Mouse (Mus musculus) liver, embryonic 12.5 days (tissue): Measurements from ENCODE around the gene Klk15. TPM values are rescaled to one million over a fixed set of nuclear protein-coding genes. Genes with fewer than 3 reads are reported as not detected.

ENCODE experiments used
- ATAC-seq: fragments of 200-750 bp; cut with Nextera tagmentation; 2 replicates; pipeline ENCODE4 v1.8.0; 2017; ENCODE audit warnings: moderate number of reproducible peaks, mild to moderate bottlenecking, moderate library complexity
- H3K27ac ChIP-seq: fragments of 300-500 bp; sonication (generic); 2 replicates; pipeline ENCODE4 v1.5.1; 2016; ENCODE audit warnings: mild to moderate bottlenecking
- H3K27me3 ChIP-seq: fragments of 300-500 bp; sonication (generic); replicated peaks from 2 replicates; pipeline ENCODE4 v1.6.1; 2016; ENCODE audit warnings: mild to moderate bottlenecking, moderate library complexity
- H3K36me3 ChIP-seq: fragments of 300-500 bp; sonication (generic); 2 replicates; pipeline ENCODE4 v1.6.1; 2016; ENCODE audit warnings: mild to moderate bottlenecking, moderate library complexity
- H3K4me1 ChIP-seq: fragments of 300-500 bp; sonication (generic); 2 replicates; pipeline ENCODE4 v1.6.1; 2016
- H3K4me2 ChIP-seq: fragments of 300-500 bp; sonication (generic); 2 replicates; pipeline ENCODE4 v1.6.1; 2016; ENCODE audit warnings: mild to moderate bottlenecking, moderate library complexity
- H3K4me3 ChIP-seq: fragments of 300-500 bp; sonication (generic); 2 replicates; pipeline ENCODE4 v1.5.1; 2016; ENCODE audit warnings: mild to moderate bottlenecking, moderate library complexity
- H3K9ac ChIP-seq: fragments of 300-500 bp; sonication (generic); 2 replicates; pipeline ENCODE4 v1.6.1; 2016; ENCODE audit warnings: mild to moderate bottlenecking, moderate library complexity
- H3K9me3 ChIP-seq: fragments of 300-500 bp; sonication (generic); replicated peaks from 2 replicates; pipeline ENCODE4 v1.6.1; 2016; ENCODE audit warnings: mild to moderate bottlenecking, moderate library complexity
- WGBS: fragments of 180-500 bp; shearing (Covaris S2); methylation state at CpG from one replicate; pipeline ENCODE4 v1.1.7; 2016; ENCODE audit not compliant: insufficient replicate concordance; 5-methylcytosine and 5-hydroxymethylcytosine counted together
- polyA plus RNA-seq: library from polyadenylated mRNA; unstranded; fragments of >200 nt; fragmentation: Nextera tagmentation; extraction: Ambion mirVana; gene quantifications from 2 replicates; pipeline ENCODE4 v1.2.1, GENCODE M21; 2016

The Klk15 gene
- not detected in 2 replicates for polyA plus RNA-seq

GRCm38 (mm10) chr7:43933440-43933839 lies at the start of gene Klk15:
TSS of gene Klk15 (plus strand) at chr7:43933740.
- H3K4me3 ChIP-seq: no peak within 1 kb of the TSS
- WGBS: 55% methylated on average over 3 of the region's 3 CpGs
- no peaks in the 10 kb centered on the region for H3K9me3 ChIP-seq
- no peaks in the 10 kb centered on the region for H3K27me3 ChIP-seq
- no peak for ATAC-seq
- no peak within 1 kb of the TSS for H3K27ac ChIP-seq
- H3K36me3 ChIP-seq: no peaks in the 10 kb centered on the region
- no peaks in the 10 kb centered on the region for H3K4me1 ChIP-seq
- no peak within 1 kb of the TSS for H3K4me2 ChIP-seq
- H3K9ac ChIP-seq: no peak within 1 kb of the TSS

- WGBS: 46% methylated on average over 5 of the region's 5 CpGs
- Histone ChIP-seq H3K27ac (no peak overlapping the region), H3K9ac (no peak overlapping the region), H3K36me3 (no peaks in the 10 kb centered on the region), H3K4me3 (no peak overlapping the region), H3K27me3 (no peaks in the 10 kb centered on the region), H3K9me3 (no peaks in the 10 kb centered on the region), H3K4me2 (no peak overlapping the region), H3K4me1 (no peaks in the 10 kb centered on the region)
- no peak for ATAC-seq
Measured at GRCm38 (mm10) chr7:43891365-43891764, 42.2 kb upstream of the Klk15 start.

DNA sequence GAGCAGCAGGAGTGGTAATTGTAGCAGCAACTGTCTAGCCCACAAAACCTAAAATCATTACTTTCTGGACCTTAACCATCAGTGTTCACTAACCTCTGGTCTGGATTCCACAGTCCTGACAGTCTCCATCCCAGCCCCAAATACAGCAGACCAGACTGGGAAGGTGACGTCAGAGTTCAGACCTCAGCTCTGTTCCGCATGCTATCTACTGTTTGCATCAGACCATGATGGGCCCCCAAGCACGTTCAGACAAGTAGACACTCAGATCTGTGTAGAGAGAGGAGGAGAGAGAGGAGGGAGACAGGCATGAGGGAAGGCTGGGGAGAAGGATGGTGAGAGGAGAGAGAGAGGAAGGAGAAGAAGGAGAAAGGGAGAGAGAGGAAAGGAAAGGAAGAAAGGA lies 41.8 kb upstream of the Klk15 start:
- H3K9ac ChIP-seq: no peak overlapping the region
- no peaks in the 10 kb centered on the region for H3K27me3 ChIP-seq
- no peak for ATAC-seq
- H3K4me2 ChIP-seq: no peak overlapping the region
- no peak overlapping the region for H3K27ac ChIP-seq
- H3K9me3 ChIP-seq: no peaks in the 10 kb centered on the region
- H3K36me3 ChIP-seq: no peaks in the 10 kb centered on the region
- no peaks in the 10 kb centered on the region for H3K4me1 ChIP-seq
- WGBS: 44% methylated on average over 3 of the region's 3 CpGs
- no peak overlapping the region for H3K4me3 ChIP-seq

GRCm38 (mm10) chr7:43894836-43895235 lies 38.7 kb upstream of the Klk15 start:
- WGBS: 13% methylated on average over 1 of the region's 1 CpGs
- peak; percentile 42; the same call in 1 of the 2 replicates for ATAC-seq
- no peak overlapping the region for H3K27ac ChIP-seq

DNA sequence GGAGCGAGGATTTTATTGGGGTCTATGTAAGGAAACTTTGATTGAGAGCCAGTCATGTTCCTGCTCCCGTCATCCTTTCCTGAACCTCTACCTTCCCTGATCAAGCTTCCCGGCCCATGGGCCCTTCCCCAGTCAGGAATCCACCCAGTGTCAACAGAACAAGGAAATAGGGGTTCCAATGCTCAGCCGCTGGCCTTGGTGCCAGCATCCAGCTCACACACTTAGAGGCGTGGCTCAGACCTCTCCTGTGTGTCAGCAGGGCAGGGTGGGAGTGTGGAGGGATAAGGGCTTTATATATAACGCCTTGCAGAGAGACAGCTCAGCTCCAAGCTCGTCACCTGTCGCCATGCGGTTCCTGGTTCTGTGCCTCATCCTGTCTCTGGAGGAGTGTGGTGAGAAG lies 18.7 kb upstream of the Klk15 start:
- H3K4me2 ChIP-seq: no peak overlapping the region
- no peaks in the 10 kb centered on the region for H3K4me1 ChIP-seq
- H3K36me3 ChIP-seq: no peaks in the 10 kb centered on the region
- no peak overlapping the region for H3K9ac ChIP-seq
- no peak for ATAC-seq
- WGBS: 46% methylated on average over 9 of the region's 9 CpGs
- no peak overlapping the region for H3K4me3 ChIP-seq
- no peaks in the 10 kb centered on the region for H3K9me3 ChIP-seq
- no peaks in the 10 kb centered on the region; the same call in 1 of the 2 replicates for H3K27me3 ChIP-seq
- no peak overlapping the region for H3K27ac ChIP-seq

More at GRCm38 (mm10) chr7:43894836-43895235, 38.7 kb upstream of the Klk15 start:
- no peaks in the 10 kb centered on the region for H3K36me3 ChIP-seq
- no peaks in the 10 kb centered on the region for H3K9me3 ChIP-seq
- no peak overlapping the region for H3K4me3 ChIP-seq
- no peak overlapping the region for H3K4me2 ChIP-seq
- H3K4me1 ChIP-seq: no peaks in the 10 kb centered on the region
- H3K9ac ChIP-seq: no peak overlapping the region
- no peaks in the 10 kb centered on the region for H3K27me3 ChIP-seq

- H3K27ac ChIP-seq: no peak overlapping the region
Measured at GRCm38 (mm10) chr7:43918426-43918825, 15.1 kb upstream of the Klk15 start.

DNA sequence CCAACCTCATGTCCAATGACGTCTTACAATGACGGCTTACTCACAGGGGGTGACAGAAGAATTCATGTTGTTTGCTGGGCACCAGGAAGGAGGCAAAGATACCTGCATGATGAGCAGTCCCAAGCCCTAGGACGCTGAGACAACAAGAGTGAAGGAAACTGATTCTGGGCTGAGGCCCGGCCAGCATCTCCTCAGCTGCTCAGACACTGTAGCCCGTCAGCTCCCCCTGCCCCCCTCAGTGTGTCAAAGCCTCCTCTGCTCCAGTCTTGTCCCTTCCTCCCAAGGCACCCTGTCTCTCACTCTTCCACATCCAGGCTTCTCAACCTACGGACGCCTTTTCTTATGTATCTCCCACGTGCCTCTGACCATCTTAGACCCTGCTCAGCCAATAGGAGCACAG lies 14.7 kb upstream of the Klk15 start:
- 62% methylated on average over 8 of the region's 8 CpGs for WGBS
- Histone ChIP-seq H3K9ac (no peak overlapping the region), H3K9me3 (no peaks in the 10 kb centered on the region), H3K27ac (no peak overlapping the region), H3K27me3 (no peaks in the 10 kb centered on the region; the same call in 1 of the 2 replicates), H3K4me2 (no peak overlapping the region), H3K36me3 (no peaks in the 10 kb centered on the region), H3K4me1 (no peaks in the 10 kb centered on the region), H3K4me3 (no peak overlapping the region)
- no peak for ATAC-seq

More at GRCm38 (mm10) chr7:43918426-43918825, 15.1 kb upstream of the Klk15 start:
- H3K9me3 ChIP-seq: no peaks in the 10 kb centered on the region
- H3K27me3 ChIP-seq: no peaks in the 10 kb centered on the region; the same call in 1 of the 2 replicates
- H3K4me2 ChIP-seq: no peak overlapping the region
- no peaks in the 10 kb centered on the region for H3K4me1 ChIP-seq
- H3K36me3 ChIP-seq: no peaks in the 10 kb centered on the region
- no peak for ATAC-seq
- WGBS: 69% methylated on average over 13 of the region's 13 CpGs
- no peak overlapping the region for H3K4me3 ChIP-seq
- H3K9ac ChIP-seq: no peak overlapping the region

- Histone ChIP-seq H3K4me3 (no peak overlapping the region), H3K9me3 (no peaks in the 10 kb centered on the region), H3K9ac (no peak overlapping the region), H3K4me2 (no peak overlapping the region), H3K4me1 (no peaks in the 10 kb centered on the region), H3K27me3 (no peaks in the 10 kb centered on the region; the same call in 1 of the 2 replicates), H3K27ac (no peak overlapping the region), H3K36me3 (no peaks in the 10 kb centered on the region)
- 21% methylated on average over 13 of the region's 14 CpGs for WGBS
- peak; percentile 74 for ATAC-seq
Measured at GRCm38 (mm10) chr7:43919559-43920451, 13.7 kb upstream of the Klk15 start.

- WGBS: 45% methylated on average over 3 of the region's 3 CpGs
- Histone ChIP-seq H3K27ac (no peak overlapping the region), H3K4me1 (no peaks in the 10 kb centered on the region), H3K36me3 (no peaks in the 10 kb centered on the region), H3K4me2 (no peak overlapping the region), H3K9me3 (no peaks in the 10 kb centered on the region), H3K9ac (no peak overlapping the region), H3K27me3 (no peaks in the 10 kb centered on the region; the same call in 1 of the 2 replicates), H3K4me3 (no peak overlapping the region)
- ATAC-seq: no peak
Measured at GRCm38 (mm10) chr7:43920582-43920981, 13.0 kb upstream of the Klk15 start.

DNA sequence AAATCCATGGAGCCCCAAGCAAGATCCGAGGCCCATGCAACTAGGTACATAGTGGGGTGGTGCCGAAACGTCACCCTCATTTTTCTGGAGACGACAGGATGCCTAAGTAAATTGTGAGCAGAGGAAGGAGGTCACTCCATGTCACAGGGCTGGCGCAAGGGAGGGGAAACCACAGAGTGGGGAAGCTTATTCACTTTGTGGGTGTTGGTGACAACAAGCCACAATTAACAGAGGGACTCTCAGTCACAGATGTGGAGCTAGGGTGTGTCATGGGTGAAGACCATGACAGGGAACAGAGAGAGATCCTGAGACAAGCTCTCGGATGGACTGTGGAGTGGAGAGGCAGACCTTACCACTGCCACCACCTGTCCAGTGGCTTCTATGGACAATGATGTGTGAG lies 12.5 kb upstream of the Klk15 start:
- Histone ChIP-seq H3K4me1 (no peaks in the 10 kb centered on the region), H3K9ac (no peak overlapping the region), H3K4me2 (no peak overlapping the region), H3K4me3 (no peak overlapping the region), H3K9me3 (no peaks in the 10 kb centered on the region), H3K27me3 (no peaks in the 10 kb centered on the region; the same call in 1 of the 2 replicates), H3K36me3 (no peaks in the 10 kb centered on the region), H3K27ac (no peak overlapping the region)
- no peak for ATAC-seq
- WGBS: 41% methylated on average over 6 of the region's 6 CpGs

DNA sequence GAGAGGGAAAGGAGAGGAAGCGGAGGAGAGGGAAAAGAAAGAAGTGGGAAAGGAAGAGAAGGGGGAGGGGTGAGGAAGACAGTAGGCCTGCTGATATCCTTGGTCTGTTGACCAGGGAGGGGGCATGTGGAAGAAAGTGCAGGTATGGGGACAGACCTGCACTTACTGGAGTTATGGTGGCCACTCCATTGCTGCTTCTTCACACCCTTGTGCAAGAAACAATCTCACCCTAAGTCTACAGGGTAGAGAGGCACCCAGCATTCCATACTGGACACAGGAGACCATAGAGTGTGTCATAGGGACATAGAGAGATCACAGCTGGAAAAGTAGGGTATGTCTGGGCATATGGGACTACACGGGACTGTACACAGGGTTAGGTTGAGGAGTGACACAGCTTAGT lies 11.6 kb upstream of the Klk15 start:
- H3K4me3 ChIP-seq: no peak overlapping the region
- WGBS: 58% methylated on average over 2 of the region's 2 CpGs
- no peak overlapping the region for H3K4me2 ChIP-seq
- no peaks in the 10 kb centered on the region for H3K4me1 ChIP-seq
- H3K27me3 ChIP-seq: no peaks in the 10 kb centered on the region; the same call in 1 of the 2 replicates
- no peaks in the 10 kb centered on the region for H3K36me3 ChIP-seq
- no peak overlapping the region for H3K9ac ChIP-seq
- no peaks in the 10 kb centered on the region for H3K9me3 ChIP-seq
- no peak overlapping the region for H3K27ac ChIP-seq
- ATAC-seq: no peak

- no peak overlapping the region for H3K9ac ChIP-seq
- H3K4me1 ChIP-seq: no peaks in the 10 kb centered on the region
- H3K4me2 ChIP-seq: no peak overlapping the region
- 49% methylated on average over 5 of the region's 5 CpGs for WGBS
- no peaks in the 10 kb centered on the region for H3K9me3 ChIP-seq
- no peaks in the 10 kb centered on the region for H3K36me3 ChIP-seq
- H3K27me3 ChIP-seq: no peaks in the 10 kb centered on the region; the same call in 1 of the 2 replicates
- no peak overlapping the region for H3K27ac ChIP-seq
- ATAC-seq: no peak
- no peak overlapping the region for H3K4me3 ChIP-seq
Measured at GRCm38 (mm10) chr7:43925985-43926384, 7.6 kb upstream of the Klk15 start.
